Mouse (Mus musculus) hindbrain, embryonic 13.5 days (tissue): ENCODE data around the gene Dhrs1. TPM values are rescaled to one million over a fixed set of nuclear protein-coding genes. Genes with fewer than 3 reads are reported as not detected.

Source experiments
- ATAC-seq: fragments of 200-750 bp; cut with Nextera tagmentation; 2 replicates; pipeline ENCODE4 v1.8.0; 2017; ENCODE audit warnings: moderate TSS enrichment; ENCODE audit not compliant: low FRiP score
- H3K27ac ChIP-seq: fragments of 300-500 bp; sonication (generic); 2 replicates; pipeline ENCODE4 v1.5.1; 2015; ENCODE audit warnings: inconsistent platforms, mild to moderate bottlenecking, moderate library complexity
- H3K27me3 ChIP-seq: fragments of 300-500 bp; sonication (generic); 2 replicates; pipeline ENCODE4 v1.6.1; 2015; ENCODE audit warnings: mild to moderate bottlenecking, inconsistent platforms
- H3K36me3 ChIP-seq: fragments of 300-500 bp; sonication (generic); 2 replicates; pipeline ENCODE4 v1.6.1; 2015; ENCODE audit warnings: mild to moderate bottlenecking, inconsistent platforms
- H3K4me1 ChIP-seq: fragments of 300-500 bp; sonication (generic); replicated peaks from 2 replicates; pipeline ENCODE4 v1.6.1; 2015; ENCODE audit warnings: inconsistent platforms
- H3K4me2 ChIP-seq: fragments of 300-500 bp; sonication (generic); 2 replicates; pipeline ENCODE4 v1.6.1; 2015; ENCODE audit warnings: inconsistent platforms, mild to moderate bottlenecking, moderate library complexity
- H3K4me3 ChIP-seq: fragments of 300-500 bp; sonication (generic); 2 replicates; pipeline ENCODE4 v1.5.1; 2015; ENCODE audit warnings: mild to moderate bottlenecking, inconsistent platforms
- H3K9ac ChIP-seq: fragments of 300-500 bp; sonication (generic); 2 replicates; pipeline ENCODE4 v1.6.1; 2015; ENCODE audit warnings: mild to moderate bottlenecking, inconsistent platforms
- H3K9me3 ChIP-seq: fragments of 300-500 bp; sonication (generic); 2 replicates; pipeline ENCODE4 v1.6.1; 2016; ENCODE audit warnings: inconsistent platforms
- WGBS: fragments of 180-500 bp; shearing (Covaris S2); methylation state at CpG from one replicate; pipeline ENCODE4 v1.1.7; 2015; 5-methylcytosine and 5-hydroxymethylcytosine counted together
- polyA plus RNA-seq: library from polyadenylated mRNA; unstranded; fragments of >200 nt; fragmentation: Nextera tagmentation; extraction: Ambion mirVana; gene quantifications from 2 replicates; pipeline ENCODE4 v1.2.1, GENCODE M21; 2015

The Dhrs1 gene
- polyA plus RNA-seq, 1 experiment from 2014 or later = 79.2 TPM

DNA sequence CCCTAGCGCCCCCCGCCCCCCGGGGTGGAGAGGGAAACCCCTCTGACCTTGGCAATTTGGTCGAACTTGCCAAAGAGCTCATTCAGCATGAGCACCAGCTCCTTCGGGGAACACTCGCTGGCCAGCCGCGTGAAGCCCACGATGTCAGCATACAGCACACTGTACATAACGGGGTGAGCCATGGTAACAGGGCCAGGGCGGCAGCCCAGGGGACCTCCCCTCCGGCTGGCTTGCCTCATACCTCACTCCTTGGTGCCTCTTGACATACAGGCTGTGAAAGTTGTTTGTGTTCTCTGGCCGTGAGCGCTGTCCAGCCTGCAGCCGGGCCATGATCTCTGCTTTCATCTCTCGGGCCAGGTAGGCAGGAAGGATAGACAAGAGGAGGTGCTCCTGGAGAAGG is 34.2 kb upstream of the Dhrs1 start:
- peaks cover 17% of the 10 kb centered on the region for H3K4me1 ChIP-seq
- peaks cover 56% of the 10 kb centered on the region for H3K27me3 ChIP-seq
- no peak overlapping the region for H3K9ac ChIP-seq
- no peak overlapping the region for H3K27ac ChIP-seq
- no peak for ATAC-seq
- no peak overlapping the region for H3K4me3 ChIP-seq
- no peaks in the 10 kb centered on the region for H3K9me3 ChIP-seq
- H3K36me3 ChIP-seq = no peaks in the 10 kb centered on the region
- H3K4me2 ChIP-seq = no peak overlapping the region
- WGBS = 67% methylated on average over 16 of the region's 16 CpGs

DNA sequence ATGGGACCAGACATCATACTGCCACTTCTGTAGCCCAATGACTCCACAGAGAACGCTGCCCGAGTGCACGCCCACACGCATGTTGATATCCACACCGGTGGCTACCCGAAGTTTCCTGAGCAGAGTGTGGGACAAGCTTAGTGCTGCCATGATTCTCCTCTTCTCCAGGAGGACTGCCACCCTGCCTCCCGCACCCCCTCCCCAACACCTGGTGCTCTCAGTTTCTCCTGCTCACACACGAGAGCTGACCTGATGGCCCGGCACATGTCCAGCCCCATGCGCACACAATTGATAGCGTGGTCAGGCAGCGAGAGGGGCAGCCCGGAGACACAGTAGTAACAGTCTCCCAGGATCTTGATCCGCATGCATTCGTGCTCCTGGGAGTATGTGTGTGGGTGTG is 33.2 kb upstream of the Dhrs1 start:
- Histone ChIP-seq H3K27ac (no peak overlapping the region), H3K9ac (no peak overlapping the region), H3K4me2 (no peak overlapping the region), H3K4me3 (no peak overlapping the region), H3K27me3 (peaks cover 52% of the 10 kb centered on the region), H3K4me1 (peaks cover 15% of the 10 kb centered on the region), H3K9me3 (no peaks in the 10 kb centered on the region), H3K36me3 (no peaks in the 10 kb centered on the region)
- 92% methylated on average over 15 of the region's 15 CpGs for WGBS
- no peak for ATAC-seq

DNA sequence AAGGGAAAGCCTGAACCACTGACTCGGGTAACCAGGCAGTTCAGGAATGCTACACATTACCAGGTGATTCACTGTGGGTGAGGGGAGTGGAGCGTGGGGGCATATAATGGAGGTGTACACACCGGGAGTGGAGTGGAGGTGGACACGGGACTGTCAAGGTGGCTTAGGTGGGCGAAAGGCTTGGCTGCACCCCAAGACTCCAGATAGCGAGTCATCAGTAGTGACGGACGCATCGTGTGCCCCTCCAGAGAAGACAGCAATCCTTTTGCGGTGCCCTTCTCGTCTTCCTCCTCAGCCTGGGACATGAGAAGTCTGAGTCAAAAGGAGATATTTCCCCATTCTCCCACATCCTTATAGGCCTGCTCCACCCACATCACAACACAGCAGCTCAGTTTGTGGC is 32.3 kb upstream of the Dhrs1 start:
- 87% methylated on average over 11 of the region's 11 CpGs for WGBS
- H3K27me3 ChIP-seq = peaks cover 48% of the 10 kb centered on the region
- no peak overlapping the region for H3K4me3 ChIP-seq
- ATAC-seq = no peak
- H3K36me3 ChIP-seq = no peaks in the 10 kb centered on the region
- no peak overlapping the region for H3K27ac ChIP-seq
- H3K9ac ChIP-seq = no peak overlapping the region
- no peaks in the 10 kb centered on the region for H3K9me3 ChIP-seq
- H3K4me2 ChIP-seq = no peak overlapping the region
- H3K4me1 ChIP-seq = peaks cover 6% of the 10 kb centered on the region; the same call in 1 of the 2 replicates

DNA sequence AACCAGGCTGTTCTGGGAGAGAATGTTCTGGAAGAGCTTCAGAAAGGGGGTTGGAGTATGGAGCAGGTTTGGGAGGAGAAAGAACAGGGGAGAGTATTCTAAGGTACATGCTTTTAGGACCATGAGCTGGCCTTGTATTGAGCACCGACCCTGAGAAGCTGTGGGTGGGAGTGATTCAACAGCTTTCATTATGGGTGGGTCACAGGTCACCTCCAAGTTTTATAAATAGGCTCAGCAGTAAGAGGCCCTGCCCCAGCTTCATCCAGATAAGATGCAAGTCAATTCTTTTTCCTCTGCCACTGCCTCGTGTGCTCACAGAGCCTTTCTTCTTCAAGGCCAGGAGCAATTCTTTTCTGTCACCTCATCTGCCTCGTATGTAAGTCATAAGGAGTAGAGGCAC is 31.7 kb upstream of the Dhrs1 start:
- no peak overlapping the region for H3K4me2 ChIP-seq
- H3K9ac ChIP-seq = no peak overlapping the region
- H3K27me3 ChIP-seq = peaks cover 48% of the 10 kb centered on the region
- H3K9me3 ChIP-seq = no peaks in the 10 kb centered on the region
- H3K27ac ChIP-seq = no peak overlapping the region
- WGBS = 45% methylated on average over 3 of the region's 3 CpGs
- H3K4me1 ChIP-seq = peaks cover 6% of the 10 kb centered on the region; the same call in 1 of the 2 replicates
- no peak overlapping the region for H3K4me3 ChIP-seq
- H3K36me3 ChIP-seq = no peaks in the 10 kb centered on the region
- no peak for ATAC-seq

DNA sequence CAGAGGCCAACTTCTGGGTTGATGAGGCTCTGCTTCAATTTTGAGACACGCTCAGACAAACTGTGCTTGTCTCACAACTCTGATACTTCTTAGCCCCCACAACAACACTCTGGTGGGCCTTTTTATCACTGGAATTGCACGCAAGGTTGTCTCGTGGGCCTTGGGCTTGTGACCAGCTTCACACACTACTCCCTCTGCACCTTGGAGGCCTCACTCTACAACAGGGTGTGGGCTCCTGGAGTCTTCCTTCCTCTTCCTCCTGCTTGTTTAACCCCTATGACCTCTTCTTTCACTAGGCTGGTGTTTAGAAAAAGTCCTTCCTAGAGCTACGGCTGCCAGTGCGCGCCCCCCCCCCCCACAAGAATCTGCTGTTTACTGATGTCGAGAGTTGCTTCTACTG is 31.2 kb upstream of the Dhrs1 start:
- H3K4me3 ChIP-seq = no peak overlapping the region
- H3K4me2 ChIP-seq = no peak overlapping the region
- 66% methylated on average over 7 of the region's 7 CpGs for WGBS
- peaks cover 4% of the 10 kb centered on the region; the same call in 1 of the 2 replicates for H3K4me1 ChIP-seq
- H3K9ac ChIP-seq = no peak overlapping the region
- peaks cover 48% of the 10 kb centered on the region for H3K27me3 ChIP-seq
- H3K27ac ChIP-seq = no peak overlapping the region
- H3K36me3 ChIP-seq = no peaks in the 10 kb centered on the region
- no peaks in the 10 kb centered on the region for H3K9me3 ChIP-seq
- ATAC-seq = no peak

DNA sequence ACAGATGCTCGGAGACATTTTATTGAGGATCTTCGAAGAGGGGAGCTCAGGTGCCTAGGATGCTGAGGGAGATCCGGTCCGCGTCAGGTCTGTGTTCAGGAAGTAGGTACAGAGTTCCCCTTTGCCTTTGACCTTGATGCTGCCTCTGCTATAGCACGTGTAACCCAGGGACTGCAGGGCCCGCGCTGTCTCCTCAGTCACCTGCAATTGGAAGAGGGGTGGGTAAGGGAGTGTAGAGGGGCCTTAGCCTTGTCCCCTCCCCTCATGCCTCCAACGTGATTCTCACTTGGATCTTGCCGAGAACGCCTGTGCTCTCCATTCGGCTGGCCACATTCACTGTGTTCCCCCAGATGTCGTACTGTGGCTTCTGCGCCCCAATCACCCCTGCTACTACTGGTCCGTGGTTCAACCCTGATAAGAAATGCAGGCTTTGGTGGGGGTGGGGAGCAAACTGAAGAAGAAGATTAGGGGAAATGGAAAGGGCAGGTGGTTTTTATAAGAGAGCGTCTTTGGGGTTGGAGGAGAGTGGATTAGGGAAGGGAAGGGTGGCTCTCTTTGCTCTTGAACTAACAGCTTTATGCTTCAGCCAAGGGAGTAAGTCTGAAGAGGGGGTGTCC is 23.7 kb upstream of the Dhrs1 start:
- H3K36me3 ChIP-seq = no peaks in the 10 kb centered on the region
- no peaks in the 10 kb centered on the region for H3K9me3 ChIP-seq
- no peak overlapping the region for H3K9ac ChIP-seq
- no peak overlapping the region for H3K4me2 ChIP-seq
- H3K4me3 ChIP-seq = no peak overlapping the region
- H3K4me1 ChIP-seq = peaks cover 10% of the 10 kb centered on the region
- no peak for ATAC-seq
- H3K27ac ChIP-seq = no peak overlapping the region
- 80% methylated on average over 16 of the region's 16 CpGs for WGBS
- H3K27me3 ChIP-seq = peaks cover 89% of the 10 kb centered on the region

DNA sequence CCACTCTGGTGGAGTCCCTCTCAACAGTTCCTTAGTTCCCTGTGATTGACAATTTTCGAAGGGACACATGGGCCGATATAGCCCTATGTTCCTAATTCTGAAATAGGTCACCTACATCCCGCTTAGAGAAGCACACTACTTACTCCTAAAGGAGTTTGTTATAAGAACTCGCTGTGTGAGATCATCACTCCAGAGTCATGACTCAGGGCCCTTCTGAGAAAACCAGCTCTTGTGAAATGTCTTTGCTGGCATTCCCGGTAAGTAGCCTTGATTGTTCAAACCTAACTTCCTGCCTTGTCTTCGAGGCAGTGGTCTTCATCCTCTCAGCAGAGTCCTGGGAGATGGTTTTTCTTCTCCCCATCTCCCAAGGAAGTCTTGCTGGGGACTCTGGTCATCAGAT is 23.1 kb upstream of the Dhrs1 start:
- Histone ChIP-seq H3K4me1 (peaks cover 10% of the 10 kb centered on the region), H3K36me3 (no peaks in the 10 kb centered on the region), H3K27me3 (peaks cover 89% of the 10 kb centered on the region), H3K9ac (no peak overlapping the region), H3K4me3 (no peak overlapping the region), H3K27ac (no peak overlapping the region), H3K9me3 (no peaks in the 10 kb centered on the region), H3K4me2 (0 out of 2 replicates have a peak overlapping the region, but pooled peaks have one; percentile 74)
- WGBS = 88% methylated on average over 6 of the region's 6 CpGs
- ATAC-seq = no peak

DNA sequence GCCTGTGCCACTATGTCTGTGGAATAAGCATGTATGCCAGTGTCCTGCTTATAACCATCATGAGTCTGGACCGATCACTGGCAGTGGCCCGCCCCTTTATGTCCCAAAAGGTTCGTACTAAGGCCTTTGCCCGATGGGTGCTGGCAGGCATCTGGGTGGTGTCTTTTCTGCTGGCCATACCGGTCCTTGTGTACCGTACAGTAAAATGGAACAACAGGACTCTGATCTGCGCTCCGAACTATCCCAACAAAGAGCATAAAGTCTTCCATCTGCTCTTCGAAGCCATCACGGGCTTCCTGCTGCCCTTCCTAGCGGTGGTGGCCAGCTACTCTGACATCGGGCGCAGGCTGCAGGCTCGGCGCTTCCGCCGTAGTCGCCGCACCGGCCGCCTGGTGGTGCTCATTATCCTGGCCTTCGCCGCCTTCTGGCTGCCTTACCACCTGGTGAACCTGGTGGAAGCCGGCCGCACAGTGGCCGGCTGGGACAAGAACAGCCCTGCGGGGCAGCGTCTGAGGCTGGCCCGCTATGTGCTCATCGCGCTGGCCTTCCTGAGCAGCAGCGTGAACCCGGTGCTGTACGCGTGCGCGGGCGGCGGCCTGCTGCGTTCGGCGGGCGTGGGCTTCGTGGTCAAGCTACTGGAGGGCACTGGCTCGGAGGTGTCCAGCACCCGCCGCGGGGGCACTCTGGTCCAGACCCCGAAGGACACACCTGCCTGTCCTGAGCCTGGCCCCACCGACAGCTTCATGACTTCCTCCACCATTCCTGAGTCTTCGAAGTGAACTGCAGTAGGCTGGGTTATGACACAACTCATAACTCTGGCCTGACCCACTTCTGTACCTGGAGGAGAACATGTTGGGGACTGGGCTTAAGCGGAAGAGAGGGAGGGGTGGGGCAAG is 22.3 kb upstream of the Dhrs1 start:
- Histone ChIP-seq H3K4me1 (peaks cover 13% of the 10 kb centered on the region), H3K4me3 (peak overlapping the region; percentile 47), H3K36me3 (no peaks in the 10 kb centered on the region), H3K27me3 (peaks cover 92% of the 10 kb centered on the region), H3K27ac (no peak overlapping the region), H3K9me3 (no peaks in the 10 kb centered on the region), H3K9ac (peak overlapping the region; percentile 77), H3K4me2 (peak overlapping the region; percentile 74)
- peak; percentile 80 for ATAC-seq
- 11% methylated on average over 52 of the region's 52 CpGs for WGBS

DNA sequence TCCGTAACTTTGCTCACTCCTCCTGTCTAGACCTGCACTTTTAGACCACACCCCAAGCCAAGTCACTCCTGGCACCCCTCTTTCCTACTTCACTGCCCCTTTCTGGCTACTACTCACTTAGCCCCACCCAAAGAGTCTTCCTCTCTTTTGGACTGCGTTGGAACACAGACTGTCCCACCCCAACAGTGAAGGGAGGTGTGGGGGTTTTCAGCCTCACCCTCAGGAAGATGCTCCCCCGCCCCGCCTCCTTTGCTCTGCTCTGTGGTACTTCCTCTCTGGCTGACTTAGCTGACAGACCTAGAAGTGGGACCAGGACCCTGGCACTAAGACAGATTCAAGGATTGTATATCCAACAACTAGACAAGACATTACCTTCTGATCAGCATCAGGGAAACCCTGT is 20.2 kb upstream of the Dhrs1 start, which contains the start of gene Ltb4r1:
Ltb4r1 (plus strand) TSS at position 267 of the 400 bp plus-strand sequence.
- Histone ChIP-seq H3K4me1 (peaks cover 30% of the 10 kb centered on the region), H3K9me3 (no peaks in the 10 kb centered on the region), H3K36me3 (no peaks in the 10 kb centered on the region), H3K4me2 (no peak within 1 kb of the TSS), H3K4me3 (no peak within 1 kb of the TSS), H3K9ac (no peak within 1 kb of the TSS), H3K27me3 (peaks cover 96% of the 10 kb centered on the region), H3K27ac (no peak within 1 kb of the TSS)
- WGBS = 80% methylated on average over 4 of the region's 4 CpGs
- ATAC-seq = no peak

DNA sequence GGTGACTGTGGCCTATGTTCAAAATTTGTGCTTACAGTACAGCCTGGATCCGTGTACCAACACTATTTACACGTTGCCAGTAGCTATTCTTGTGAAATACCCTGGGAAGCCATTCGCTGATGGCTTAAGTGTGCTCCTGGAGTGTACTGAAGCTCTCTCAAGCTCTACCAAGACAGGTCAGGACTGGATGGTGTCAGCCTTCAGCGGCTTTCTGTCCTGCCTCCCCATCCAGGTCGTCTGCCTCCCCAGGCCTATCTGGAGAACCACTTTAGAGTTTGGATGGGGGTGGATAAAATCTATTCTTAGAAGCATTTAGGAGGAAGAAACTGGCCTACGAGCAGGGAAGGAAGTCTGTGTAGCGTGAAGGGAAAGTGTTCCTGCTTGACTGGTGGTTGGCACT is 17.7 kb upstream of the Dhrs1 start:
- Histone ChIP-seq H3K36me3 (no peaks in the 10 kb centered on the region), H3K4me3 (0 out of 2 replicates have a peak overlapping the region, but pooled peaks have one; percentile 55), H3K4me1 (peaks cover 37% of the 10 kb centered on the region), H3K27ac (no peak overlapping the region), H3K4me2 (peak overlapping the region; percentile 86; the same call in 1 of the 2 replicates), H3K27me3 (peaks cover 77% of the 10 kb centered on the region), H3K9me3 (no peaks in the 10 kb centered on the region), H3K9ac (no peak overlapping the region)
- WGBS = 69% methylated on average over 7 of the region's 7 CpGs
- ATAC-seq = no peak

DNA sequence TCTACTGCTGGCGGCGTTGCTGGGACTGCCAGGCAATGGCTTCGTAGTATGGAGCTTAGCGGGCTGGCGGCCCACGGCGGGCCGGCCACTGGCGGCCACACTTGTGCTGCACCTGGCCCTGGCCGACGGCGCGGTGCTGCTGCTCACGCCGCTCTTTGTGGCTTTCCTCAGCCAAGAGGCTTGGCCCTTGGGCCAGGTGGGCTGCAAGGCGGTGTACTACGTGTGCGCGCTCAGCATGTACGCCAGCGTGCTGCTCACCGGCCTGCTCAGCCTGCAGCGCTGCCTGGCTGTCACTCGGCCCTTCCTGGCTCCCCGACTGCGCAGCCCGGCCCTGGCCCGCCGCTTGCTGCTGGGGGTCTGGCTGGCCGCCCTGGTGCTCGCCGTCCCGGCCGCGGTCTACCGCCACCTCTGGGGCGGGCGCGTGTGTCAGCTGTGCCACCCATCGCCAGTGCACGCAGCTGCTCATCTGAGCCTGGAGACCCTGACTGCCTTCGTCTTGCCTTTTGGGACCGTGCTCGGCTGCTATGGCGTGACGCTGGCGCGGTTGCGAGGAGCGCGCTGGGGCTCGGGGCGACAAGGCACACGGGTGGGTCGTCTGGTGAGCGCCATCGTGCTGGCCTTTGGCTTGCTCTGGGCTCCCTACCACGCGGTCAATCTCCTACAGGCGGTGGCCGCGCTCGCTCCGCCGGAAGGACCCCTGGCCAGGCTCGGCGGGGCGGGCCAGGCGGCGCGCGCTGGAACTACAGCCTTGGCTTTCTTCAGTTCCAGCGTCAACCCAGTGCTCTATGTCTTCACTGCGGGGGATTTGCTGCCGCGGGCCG is 16.7 kb upstream of the Dhrs1 start:
- WGBS = under 1% methylated on average over 77 of the region's 77 CpGs
- ATAC-seq = peak; percentile 82
- H3K27ac ChIP-seq = peak overlapping the region; percentile 72
- no peaks in the 10 kb centered on the region for H3K36me3 ChIP-seq
- H3K4me3 ChIP-seq = peak overlapping the region; percentile 55
- peak overlapping the region; percentile 83 for H3K9ac ChIP-seq
- peaks cover 29% of the 10 kb centered on the region for H3K4me1 ChIP-seq
- peak overlapping the region; percentile 86 for H3K4me2 ChIP-seq
- no peaks in the 10 kb centered on the region for H3K9me3 ChIP-seq
- peaks cover 68% of the 10 kb centered on the region for H3K27me3 ChIP-seq

DNA sequence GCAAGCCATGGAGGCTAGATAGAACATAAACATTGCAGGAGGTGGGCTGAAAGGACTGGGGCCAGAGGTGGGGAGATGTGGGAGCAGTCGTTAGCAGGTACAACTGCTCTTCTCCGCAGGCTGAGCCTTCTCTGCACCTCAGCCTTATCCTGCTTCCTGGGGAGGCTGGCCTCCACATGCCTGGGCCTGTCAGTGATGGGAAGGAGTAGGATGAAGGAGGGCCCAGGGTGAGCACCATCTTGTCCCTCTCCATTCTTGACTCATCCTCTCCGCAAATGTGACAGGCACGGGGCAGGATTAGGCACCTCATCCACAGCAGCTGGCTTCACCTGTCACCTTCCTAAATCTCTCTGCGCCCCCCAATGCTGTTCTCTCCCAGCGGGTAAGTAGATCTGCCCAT is 15.7 kb upstream of the Dhrs1 start, which contains the start of gene Ltb4r2:
Ltb4r2 (plus strand) TSS at position 266 of the 400 bp plus-strand sequence.
- H3K27me3 ChIP-seq = peaks cover 58% of the 10 kb centered on the region

More for the DNA sequence above, 15.7 kb upstream of the Dhrs1 start, which contains the start of gene Ltb4r2:
- H3K9me3 ChIP-seq = no peaks in the 10 kb centered on the region
- 76% methylated on average over 6 of the region's 6 CpGs for WGBS
- no peak for ATAC-seq
- H3K36me3 ChIP-seq = peaks cover 8% of the 10 kb centered on the region
- peaks cover 29% of the 10 kb centered on the region for H3K4me1 ChIP-seq
- H3K4me3 ChIP-seq = peak within 1 kb of the TSS; percentile 55
- peak within 1 kb of the TSS; percentile 83 for H3K9ac ChIP-seq
- peak within 1 kb of the TSS; percentile 86 for H3K4me2 ChIP-seq
- peak within 1 kb of the TSS; percentile 72 for H3K27ac ChIP-seq
